9 mouse cellular contexts compared by ENCODE assay signal in genomic region chr14:55758363-55758784, GRCm38 (mm10). TPM values are rescaled to one million over a fixed set of nuclear protein-coding genes. Genes with fewer than 3 reads are reported as not detected.
DNase-seq lines count a peak whose midpoint lies in the region; ATAC-seq and TF ChIP-seq lines count a peak whose summit lies in the region.
"Had no signal": no experiment of that assay in that cellular context is flagged by ENCODE, and none has a peak within 500 bp of the region (broad histone marks: within the 10 kb centered on the region; RNA-seq: fewer than 3 reads in every experiment).

Cideb (minus strand) TSS chr14:55758458.

- H3K36me3 ChIP-seq in embryonic facial prominence, embryonic 11.5 days (replicated peaks; ENCODE audit: control insufficient read depth, insufficient read depth, low read depth, low read length): peaks cover 10% of the 10 kb centered on the region
- peaks cover 35% of the 10 kb centered on the region for H3K36me3 ChIP-seq in liver, embryonic 13.5 days

- peaks cover 15% of the 10 kb centered on the region for H3K27me3 ChIP-seq in embryonic facial prominence, embryonic 11.5 days (ENCODE audit: control insufficient read depth, insufficient read depth, low read length)
- H3K27me3 ChIP-seq in liver, embryonic 13.5 days: peaks cover 30% of the 10 kb centered on the region

- TF ChIP-seq CTCF in layer of hippocampus, adult 2 months (conservative IDR thresholded peaks at IDR 0.05): peak; percentile 83

- WGBS in embryonic facial prominence, embryonic 11.5 days: 13% methylated on average over 8 of the region's 8 CpGs
- WGBS in liver, embryonic 13.5 days (ENCODE audit: insufficient replicate concordance): 12% methylated on average over 8 of the region's 8 CpGs

- no peaks in the 10 kb centered on the region for H3K9me3 ChIP-seq in embryonic facial prominence, embryonic 11.5 days (replicated peaks; ENCODE audit: control insufficient read depth, low read length)
- no peaks in the 10 kb centered on the region for H3K9me3 ChIP-seq in liver, embryonic 13.5 days (replicated peaks)

- DNase-seq in layer of hippocampus, adult 2 months (ENCODE audit: low spot score in 2 of 2): peak in 1 of 2 experiments; percentile 46
- DNase-seq in layer of hippocampus, postnatal 36 days: no peak
- DNase-seq in MEL-GATA-1-ER (ENCODE audit: extremely low read depth, low read depth): peak; percentile 46
- DNase-seq in embryonic facial prominence, embryonic 11.5 days (ENCODE audit: low spot score): peak; percentile 81
- DNase-seq in hindlimb bud, embryonic 11.5 days (ENCODE audit: extremely low spot score, low read depth, low spot score): peak; percentile 39
- no peak for DNase-seq in liver, embryonic 13.5 days
- peak; percentile 83 for DNase-seq in retina, embryonic 14.5 days (ENCODE audit: low spot score)
- no peak for DNase-seq in spleen, adult 18-20 months

- no peak within 1 kb of the TSS for H3K27ac ChIP-seq in layer of hippocampus, adult 2 months
- no peak within 1 kb of the TSS for H3K27ac ChIP-seq in embryonic facial prominence, embryonic 11.5 days (replicated peaks; ENCODE audit: low read depth, low read length)
- H3K27ac ChIP-seq in liver, embryonic 13.5 days: peak within 1 kb of the TSS; percentile 69

- no peak within 1 kb of the TSS for H3K4me3 ChIP-seq in layer of hippocampus, adult 2 months
- no peak within 1 kb of the TSS for H3K4me3 ChIP-seq in embryonic facial prominence, embryonic 11.5 days (ENCODE audit: low read depth, low read length)
- H3K4me3 ChIP-seq in liver, embryonic 13.5 days (replicated peaks): peak within 1 kb of the TSS; percentile 32

- no peak for ATAC-seq in embryonic facial prominence, embryonic 11.5 days (replicated peaks; ENCODE audit: insufficient number of reproducible peaks, low FRiP score, low TSS enrichment, low read depth)
- peak; percentile 34 for ATAC-seq in liver, embryonic 13.5 days (ENCODE audit: low read depth)

- H3K4me2 ChIP-seq in embryonic facial prominence, embryonic 11.5 days (ENCODE audit: low read depth, low read length): no peak within 1 kb of the TSS
- H3K4me2 ChIP-seq in liver, embryonic 13.5 days: peak within 1 kb of the TSS; percentile 43

- H3K4me1 ChIP-seq in embryonic facial prominence, embryonic 11.5 days (ENCODE audit: control insufficient read depth, insufficient read depth, low read length): peaks cover 6% of the 10 kb centered on the region
- H3K4me1 ChIP-seq in liver, embryonic 13.5 days (replicated peaks): peaks cover 43% of the 10 kb centered on the region

- no peak within 1 kb of the TSS for H3K9ac ChIP-seq in embryonic facial prominence, embryonic 11.5 days (replicated peaks; ENCODE audit: low read length)
- peak within 1 kb of the TSS; percentile 5; the same call in 1 of the 2 replicates for H3K9ac ChIP-seq in liver, embryonic 13.5 days

RNA-seq across cellular contexts. Expression of gene Cideb, which starts in this region (rescaled TPM):
- total RNA-seq in layer of hippocampus, adult 2 months (2021): 1 to 10 TPM; 1.4 to 1.6 TPM
- 1 to 10 TPM; 1.2 to 1.6 TPM for total RNA-seq in layer of hippocampus, postnatal 36 days (2021)
- polyA plus RNA-seq in embryonic facial prominence, embryonic 11.5 days (2014; fragmentation: Nextera tagmentation; extraction: Ambion mirVana): 0.18 and 0.35 TPM in 2 replicates
- 21.1 and 21.3 TPM in 2 replicates for polyA plus RNA-seq in liver, embryonic 13.5 days (2015; fragmentation: Nextera tagmentation; extraction: Ambion mirVana)
- total RNA-seq: hematopoietic stem cell, adult 5-6 weeks had no signal

Comparison
In these comparisons a context has a peak if more than half of its experiments do, and no peak if none do; other contexts are left out.
1. RNA of gene Cideb (polyA plus RNA-seq): 21.1 to 21.3 TPM in liver, embryonic 13.5 days; 0.18 to 0.35 TPM in embryonic facial prominence, embryonic 11.5 days; every median in the first group is over 10 times any median in the second.
2. Peak in DNase-seq in embryonic facial prominence, embryonic 11.5 days; RNA of the gene not detected or under 1 TPM.
3. DNase-seq: peak in MEL-GATA-1-ER (single experiment), hindlimb bud, embryonic 11.5 days (single experiment) and retina, embryonic 14.5 days (single experiment); none in layer of hippocampus, postnatal 36 days (0 of 2), liver, embryonic 13.5 days (single experiment) and spleen, adult 18-20 months (0 of 2).